Mouse (Mus musculus) ovary, postnatal 14 days (tissue): ENCODE data around the gene Nipal3.

Experiments used
- DNase-seq: peaks from one replicate; pipeline ENCODE4 v3.0.0; 2022; ENCODE audit warnings: low spot score

Gene Nipal3

DNA sequence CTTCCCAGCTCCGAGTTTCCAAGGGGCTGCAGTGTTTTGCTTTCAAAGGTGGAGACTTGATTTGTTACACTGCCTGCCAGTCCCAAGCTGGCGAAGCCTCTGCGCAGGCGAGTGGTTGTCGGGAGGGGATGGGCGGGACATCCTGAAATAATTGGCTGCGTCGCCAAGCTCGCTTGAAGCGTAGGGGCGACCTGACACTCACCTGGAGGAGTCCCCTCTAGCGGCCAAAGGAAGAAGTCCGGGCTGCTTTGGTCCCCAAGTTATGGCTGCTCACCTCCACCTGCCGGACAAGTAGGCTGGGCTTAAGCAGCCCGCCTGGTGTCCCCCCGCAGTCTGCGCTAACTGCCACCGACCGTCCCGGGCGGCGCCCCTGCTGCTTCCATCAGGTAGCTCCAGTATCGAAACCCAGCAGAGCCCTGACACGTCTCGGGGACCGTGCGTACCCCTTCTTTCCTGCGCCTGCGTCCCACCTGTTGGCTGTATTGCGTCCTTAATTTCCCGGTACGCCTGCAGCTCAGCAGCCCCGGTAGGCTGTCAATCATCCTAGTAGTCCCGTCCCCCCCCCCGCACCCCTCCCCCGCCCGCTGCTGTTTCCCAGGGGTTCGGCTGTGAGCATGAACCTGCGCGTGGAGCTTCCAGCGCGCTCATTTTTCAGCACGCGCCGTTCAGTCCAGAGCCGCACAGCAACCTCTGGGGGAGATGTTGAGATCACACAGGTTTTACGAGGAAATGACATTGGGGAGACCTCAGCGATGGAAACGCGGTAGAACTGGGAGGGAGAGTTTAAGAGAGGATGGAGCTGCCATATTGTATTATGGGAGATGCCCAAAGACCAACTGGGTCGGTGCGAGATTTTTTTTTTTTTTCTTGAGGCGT, at the start of gene Nipal3, which contains the start of gene Stpg1:
Gene Nipal3 (minus strand): TSS at position 518 of the 876 bp plus-strand sequence.
Gene Stpg1 (plus strand): TSS at position 270 of the 876 bp plus-strand sequence.
- DNase-seq: peak; percentile 76

DNA sequence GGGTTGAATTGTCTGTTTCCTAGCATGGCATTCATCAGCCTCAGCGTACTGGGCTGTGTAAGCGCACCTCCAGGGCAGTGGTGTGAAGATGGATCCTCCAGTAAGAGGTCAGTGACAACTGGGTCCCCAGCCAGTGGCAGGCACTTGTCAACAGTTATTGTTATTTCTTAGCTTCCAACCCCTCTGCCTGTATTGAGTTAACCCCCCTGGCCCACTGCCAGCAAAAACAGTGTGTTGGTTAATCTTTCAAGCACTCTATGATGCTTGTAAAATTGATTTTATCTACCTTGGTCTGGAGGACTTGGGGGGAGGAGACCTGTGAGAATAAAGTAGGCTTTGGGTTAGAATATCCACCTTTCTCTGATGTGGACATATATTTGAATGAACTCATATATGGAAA, 49.4 kb upstream of the Nipal3 start:
- no peak for DNase-seq

DNA sequence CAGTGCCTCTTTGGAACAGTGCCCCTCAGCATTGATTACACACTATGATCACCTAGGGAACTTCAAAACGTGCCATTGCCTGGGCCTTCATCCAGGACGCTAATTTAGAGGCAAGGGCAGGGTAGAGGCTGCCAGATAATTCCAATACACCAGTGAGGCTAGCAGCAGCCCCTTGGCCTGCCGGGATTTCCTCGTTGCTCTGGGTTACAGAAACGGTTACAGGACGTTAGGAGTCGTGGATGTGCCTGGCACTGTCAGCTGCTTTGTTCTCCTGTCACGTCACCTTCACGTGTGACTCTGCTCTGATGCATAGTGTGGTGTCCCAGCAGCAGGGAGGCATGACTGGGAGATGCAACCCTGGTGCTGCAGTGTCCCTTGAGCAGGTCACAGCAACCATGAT, 45.2 kb upstream of the Nipal3 start:
- no peak for DNase-seq

DNA sequence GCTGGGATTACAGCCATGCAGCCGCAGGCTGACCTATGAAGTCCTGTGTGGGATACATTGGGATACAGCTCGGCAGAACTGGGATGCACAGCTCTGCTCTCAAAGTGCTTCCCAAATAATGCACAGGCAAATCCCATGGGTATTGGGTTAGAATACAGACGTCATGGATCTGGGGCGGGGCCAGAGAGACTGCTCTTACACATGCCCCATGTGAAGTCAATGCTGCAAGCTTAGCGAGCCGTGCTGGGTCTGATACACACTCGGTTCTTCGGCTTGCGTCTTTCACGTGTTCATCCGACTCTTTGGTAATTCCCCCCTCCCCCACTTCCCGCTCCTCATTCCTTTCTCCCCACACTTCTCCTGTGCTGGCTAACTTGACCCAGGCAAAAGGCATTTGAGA, 44.2 kb upstream of the Nipal3 start:
- no peak for DNase-seq

DNA sequence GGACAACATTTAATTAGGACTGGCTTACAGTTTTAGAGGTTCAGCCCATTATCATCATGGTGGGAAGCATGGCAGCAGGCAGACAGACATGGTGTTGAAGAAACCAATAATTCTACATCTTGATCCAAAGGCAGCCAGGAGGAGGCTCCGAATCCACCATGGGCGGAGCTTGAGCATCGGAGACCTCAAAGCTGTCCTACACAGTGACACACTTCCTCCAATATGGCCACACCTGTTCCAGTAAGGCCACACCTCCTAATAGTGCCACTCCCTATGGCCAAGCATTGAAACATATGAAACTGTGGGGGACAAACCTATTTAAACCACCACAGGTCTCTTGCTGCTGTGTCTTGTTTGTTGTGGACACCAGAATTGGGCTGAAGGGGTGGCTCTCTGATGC, 40.2 kb upstream of the Nipal3 start:
- no peak for DNase-seq

DNA sequence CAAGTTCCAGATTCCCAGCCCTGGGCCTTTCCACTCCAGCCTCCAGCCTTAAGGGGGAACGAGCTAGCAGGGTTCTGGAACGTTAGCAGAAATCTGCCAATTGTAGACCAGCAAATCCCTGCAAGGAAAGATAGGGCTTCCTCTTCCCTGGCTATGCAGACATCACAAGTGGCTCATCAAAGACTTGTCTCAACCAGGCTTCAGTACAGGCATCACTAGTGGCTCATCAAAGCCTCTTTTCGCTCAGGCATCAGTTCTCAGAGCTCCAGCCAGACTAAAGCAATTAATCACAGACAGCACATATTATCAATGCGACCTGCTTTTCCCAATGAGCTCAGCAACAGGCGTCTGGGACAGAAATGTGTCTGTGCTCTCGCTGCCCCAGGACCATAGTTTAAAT, 38.2 kb upstream of the Nipal3 start:
- DNase-seq: no peak

DNA sequence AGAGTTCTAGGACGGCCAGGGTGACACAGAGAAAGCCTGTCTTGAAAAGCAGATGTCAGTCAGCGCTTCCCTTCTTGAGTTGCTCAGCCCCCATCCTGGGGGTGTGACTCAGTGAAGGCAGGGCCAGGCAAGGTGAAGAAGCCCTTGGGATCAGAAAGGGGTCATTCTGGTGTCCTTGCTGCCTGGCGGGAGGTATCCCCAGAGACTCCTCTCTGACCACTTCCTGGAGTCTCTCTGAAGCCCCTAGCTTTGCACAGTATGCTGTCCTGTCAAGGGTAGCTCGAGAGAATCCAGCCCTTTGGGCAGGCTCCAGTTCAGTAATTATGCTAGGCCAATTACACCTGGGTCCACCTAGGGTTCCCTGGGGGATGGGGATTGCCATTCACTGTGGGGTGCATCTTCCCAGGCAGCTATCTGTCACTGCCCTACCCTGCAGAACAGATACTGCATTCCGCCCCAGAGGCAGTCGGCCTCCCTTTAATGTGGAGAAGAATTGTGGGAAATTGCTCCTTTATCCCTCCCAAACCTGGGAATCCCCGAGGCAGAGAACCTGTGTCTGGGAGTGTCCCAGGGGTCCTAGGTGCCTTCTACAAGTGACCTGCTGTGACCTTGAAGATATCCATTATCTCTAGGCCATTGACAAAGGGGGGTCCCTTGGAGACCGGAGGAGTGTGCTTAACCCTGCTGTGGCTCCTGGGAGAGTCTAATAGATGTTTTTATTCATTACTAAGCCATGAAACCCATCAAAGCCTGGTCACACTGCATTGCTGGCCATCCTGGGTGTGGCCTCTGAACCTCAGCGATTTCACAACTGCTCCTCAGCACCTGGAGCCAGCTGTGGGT, 37.2 kb upstream of the Nipal3 start:
- DNase-seq: no peak

DNA sequence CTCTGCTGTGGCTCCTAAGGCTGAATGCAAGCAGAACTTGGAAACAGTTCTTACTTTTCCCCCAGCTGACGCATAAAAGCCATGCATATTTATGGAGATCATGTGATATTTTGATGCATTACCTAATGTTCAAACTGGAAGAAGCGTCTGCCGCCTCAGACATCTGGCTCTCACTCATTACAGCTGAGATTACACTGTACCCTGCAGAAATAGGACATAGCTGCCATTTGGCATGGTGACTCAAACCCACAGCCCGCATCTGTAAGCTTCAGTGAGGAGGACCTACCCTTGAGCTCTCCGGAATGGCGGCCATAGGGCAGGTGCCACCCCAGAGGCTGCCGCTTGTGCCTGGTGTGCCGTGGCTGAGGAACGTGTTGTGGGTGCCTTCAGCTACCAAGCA, 36.4 kb upstream of the Nipal3 start:
- no peak for DNase-seq

DNA sequence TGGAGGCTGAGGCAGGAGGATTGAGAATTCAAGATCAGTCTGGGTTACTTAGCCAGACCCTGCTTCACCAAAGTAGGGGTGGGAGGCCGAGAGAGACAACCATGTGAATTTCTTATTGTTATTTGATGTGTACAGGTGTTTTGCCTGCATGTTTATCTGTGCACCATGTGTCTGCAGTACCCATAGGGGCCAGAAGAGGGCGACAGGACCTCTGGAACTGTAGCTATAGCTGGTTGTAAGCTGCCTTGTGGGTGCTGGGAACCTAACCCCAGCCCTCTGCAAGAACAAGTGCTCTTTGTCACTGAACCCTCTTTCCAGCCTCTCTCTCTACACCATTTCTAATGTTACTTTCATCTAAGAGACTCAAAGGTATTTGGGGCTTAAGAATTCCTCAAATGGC, 35.4 kb upstream of the Nipal3 start:
- no peak for DNase-seq

DNA sequence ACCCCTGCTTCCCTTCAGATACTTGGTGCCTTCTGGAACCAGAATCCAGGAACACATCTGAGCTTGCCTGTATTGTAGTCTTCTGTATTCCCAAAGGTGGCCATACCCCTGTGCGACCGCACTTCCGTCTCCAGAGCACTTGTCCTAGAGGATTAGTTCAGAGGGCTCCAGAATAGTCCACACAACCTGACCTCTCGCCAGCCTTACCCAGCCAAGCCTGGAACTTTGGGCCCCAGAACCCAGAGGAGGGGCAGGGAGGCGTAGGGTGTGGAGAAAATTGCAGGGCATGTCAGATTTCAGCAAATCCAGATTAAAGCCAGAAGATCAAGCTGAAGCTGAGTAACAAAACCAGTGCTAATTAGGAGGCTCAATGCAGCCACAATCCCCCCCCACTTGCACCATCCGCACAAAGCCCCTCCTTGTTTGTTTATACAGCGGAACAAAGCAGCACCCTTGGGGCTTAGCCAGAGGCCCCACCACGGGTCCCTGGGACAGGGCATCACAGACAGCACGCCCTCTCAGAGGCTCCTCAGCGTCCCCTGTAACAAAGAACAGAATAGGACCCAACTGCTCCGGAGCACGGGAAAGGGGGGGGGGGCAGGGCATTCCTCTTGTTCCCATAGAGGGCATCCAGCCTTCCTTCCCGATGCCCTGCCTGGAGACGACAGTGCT, 31.3 kb upstream of the Nipal3 start:
- DNase-seq: no peak

DNA sequence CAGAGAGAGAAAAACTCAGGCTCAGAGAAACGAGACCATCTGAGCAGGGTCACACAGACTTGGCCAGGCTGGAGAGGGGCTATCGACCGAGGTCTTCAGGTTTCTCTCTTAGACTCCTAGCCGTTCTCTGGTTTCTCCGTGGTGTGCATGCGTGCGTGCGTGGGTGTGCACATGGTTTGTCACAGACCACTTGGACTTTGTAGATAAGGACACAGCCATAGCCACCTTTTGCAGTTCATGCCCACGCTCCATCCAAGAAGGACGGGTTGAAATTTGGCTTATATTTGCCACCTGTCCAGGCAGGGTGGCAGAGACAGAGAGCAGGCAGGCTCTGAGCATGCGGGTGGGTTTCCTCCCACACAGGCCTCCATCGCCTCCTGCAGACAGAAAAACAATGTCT, 30.2 kb upstream of the Nipal3 start:
- no peak for DNase-seq

DNA sequence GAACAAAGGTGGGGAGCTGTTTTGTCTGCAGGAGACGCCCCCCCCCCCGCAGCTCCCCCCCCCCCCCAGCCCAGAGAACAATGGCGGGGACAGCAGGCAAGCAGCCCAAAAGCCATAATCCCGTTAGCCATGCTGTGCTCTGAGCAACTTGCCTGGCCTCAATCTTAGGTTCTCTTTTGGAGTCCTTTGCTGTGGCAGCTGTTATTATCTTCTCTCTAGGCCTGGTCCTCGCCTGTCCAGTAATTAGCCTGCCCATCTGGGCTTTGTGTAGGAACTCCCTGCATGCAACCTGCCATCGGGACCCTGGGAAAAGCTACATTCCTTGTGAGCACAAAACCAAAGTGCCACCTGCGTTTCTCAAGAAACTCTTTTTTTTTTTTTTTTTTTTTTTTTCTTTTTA, 29.1 kb upstream of the Nipal3 start:
- DNase-seq: no peak

DNA sequence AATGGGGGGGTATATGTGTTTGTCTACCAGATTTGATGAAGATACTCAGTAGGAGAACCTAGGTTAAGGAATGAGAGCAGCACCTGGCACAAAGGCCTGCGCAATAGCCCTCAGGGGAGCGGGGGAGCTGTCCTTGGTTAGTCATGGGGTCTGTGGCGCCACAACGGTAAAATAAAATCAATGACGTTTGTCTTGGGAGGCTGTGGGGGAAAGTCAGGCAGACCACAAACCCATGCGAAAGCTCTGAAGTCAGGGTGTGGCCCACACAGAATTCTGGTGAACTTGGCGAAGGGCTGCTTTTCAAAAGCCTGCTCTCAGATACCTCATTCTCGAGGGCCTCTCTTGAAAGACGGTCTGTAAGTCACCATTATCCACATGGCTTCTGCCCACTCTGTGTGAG, 25.6 kb upstream of the Nipal3 start:
- no peak for DNase-seq

DNA sequence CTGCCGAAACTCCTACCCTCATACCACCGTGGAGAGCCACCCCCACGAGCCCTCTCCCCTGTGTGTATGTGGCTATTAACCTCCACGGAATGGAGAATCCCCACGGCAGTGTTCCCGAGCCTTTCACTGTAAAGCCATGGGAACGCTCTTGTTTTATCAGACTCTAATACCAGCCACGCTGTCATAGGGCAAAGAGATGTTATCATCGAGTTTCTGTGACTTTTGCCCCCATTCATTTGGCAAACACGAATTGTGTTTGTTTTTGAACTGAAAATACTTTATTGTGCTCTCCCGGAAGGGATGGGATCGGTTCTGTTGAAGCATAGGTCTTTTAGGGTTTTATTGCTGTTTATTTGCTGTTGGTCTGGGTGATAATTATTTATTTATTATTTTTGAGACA, 23.3 kb upstream of the Nipal3 start:
- DNase-seq: no peak

DNA sequence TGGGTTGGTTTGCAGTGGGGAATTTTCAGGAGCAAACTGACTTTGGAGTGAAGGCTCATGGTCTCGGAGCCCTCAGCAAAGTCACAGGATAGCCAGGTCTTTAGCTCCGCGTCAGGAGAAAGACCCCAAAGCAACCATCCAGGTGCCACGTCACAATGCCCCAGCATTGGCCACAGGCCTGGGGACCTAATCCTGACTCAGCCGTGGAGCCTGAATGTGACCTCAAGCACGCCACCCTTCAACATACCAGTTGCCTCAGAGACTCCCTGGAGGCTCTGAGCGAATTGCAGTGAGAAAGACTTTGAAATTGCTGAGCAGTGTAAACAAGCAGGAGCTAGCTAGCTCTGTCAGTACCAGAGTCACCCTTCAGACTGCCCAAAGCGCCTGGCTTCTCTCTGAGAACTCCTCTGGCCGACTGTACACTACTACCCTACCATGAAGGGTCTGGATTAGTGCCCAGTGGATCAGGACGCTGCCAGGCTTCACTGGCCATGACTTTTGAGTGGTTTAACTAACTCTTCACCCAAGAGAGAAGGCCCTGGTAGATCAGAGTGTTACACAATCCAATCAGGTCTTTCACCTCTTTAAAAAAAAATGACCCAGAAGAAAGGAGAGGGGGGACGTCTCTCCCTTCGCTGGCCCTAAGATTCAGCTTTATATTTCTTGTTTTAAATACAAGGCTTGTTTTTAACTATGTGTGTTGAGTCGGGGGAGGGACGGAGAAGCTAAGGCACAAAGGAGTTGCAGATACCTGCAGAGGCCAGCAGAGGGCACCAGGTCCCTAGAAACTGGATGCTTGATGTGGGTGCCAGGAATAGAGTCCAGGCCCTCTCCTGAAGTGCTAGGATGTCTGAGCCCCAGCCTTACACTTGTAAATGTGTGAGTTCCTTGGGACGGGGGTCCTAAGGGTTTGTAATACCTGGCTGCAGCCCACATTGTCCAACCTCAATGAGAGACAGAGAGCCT, 21.8 kb upstream of the Nipal3 start:
- peak; percentile 43 for DNase-seq

DNA sequence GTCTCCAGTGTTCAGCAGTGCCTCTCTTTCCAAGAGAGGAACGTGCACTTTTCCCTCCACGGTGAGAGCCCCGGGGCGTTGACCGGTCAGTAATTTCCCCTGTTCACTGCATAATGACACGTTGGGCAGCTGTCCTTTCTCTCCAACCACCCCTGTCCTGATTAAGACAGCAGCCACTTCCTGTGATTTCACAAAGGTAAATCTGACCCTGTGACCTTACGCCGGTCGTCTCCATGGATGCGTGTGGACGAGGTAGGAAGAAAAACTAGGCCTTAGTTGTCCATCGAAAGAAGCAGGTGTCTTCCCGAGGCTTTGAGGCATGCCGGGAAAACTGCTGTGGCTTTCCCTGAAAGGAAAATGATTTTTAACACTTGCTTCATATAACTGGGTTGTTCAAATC, 20.1 kb upstream of the Nipal3 start:
- no peak for DNase-seq

DNA sequence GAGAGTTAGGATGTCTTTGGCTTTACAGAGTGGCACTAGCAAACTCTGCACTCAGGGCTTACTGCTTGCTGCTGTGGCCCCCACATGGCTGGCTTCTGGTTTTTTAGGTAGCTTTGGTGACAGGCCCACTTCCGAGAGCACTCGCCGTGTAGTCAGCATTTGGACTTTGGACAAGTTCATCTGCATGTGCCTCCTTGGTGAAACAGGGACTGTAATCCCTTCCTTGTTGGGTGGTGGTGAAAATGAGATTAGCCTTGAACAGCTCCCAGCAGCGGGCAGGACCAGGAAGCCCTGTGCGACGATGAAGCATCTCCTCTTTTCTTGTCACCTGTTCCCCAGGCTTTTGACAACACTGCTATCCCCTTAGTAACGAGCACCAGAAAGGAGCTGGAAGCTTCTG, 19.0 kb upstream of the Nipal3 start:
- DNase-seq: no peak

DNA sequence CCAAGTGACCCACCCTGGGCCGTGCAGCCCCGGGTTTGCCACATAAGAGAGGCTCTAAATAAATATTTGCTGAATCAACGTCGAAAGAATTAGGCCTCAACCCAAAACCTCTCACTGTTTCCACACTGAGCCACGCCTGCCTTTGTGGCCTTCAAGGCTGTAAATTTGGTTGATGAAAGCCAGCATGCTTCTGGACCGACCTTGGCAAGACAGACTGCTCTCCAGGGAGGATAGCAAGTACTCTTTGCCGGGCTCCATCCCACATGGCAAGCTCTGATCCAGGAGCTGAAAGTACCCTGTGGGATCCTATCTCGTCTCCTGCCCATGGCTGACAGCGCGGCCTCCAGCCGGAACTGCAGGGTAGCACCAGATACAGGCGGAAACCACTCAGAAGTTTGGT, 14.7 kb upstream of the Nipal3 start:
- DNase-seq: no peak

DNA sequence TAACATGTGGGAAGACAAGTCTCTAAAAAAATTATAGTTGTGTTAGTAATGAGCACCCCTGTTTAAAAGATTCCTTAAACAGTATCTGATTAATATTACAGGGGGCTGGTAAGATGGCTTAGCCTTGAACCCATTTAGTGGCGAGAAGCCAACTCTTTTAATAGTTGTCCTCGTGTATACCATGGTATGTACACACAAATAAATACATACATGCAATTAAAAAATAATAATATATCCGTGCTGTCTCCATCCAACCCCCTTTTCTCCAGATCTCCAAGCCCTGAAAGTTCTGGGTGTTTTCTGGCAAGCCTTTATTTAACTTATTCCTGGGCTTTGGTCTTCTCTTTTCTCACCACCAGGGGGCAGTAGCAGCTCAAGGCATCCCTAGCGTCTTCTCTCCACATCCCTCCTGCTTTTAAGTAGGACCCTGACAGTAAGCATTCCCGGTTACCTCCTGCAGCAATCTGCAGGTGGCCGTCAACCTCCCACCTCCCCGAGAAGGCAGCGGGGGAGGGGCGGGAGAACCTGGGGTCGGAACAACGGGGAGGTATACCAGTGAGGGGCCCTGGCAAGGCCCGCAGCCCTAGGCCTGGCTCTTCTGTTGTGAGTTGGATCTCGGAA, 13.7 kb upstream of the Nipal3 start:
- peak; percentile 75 for DNase-seq

DNA sequence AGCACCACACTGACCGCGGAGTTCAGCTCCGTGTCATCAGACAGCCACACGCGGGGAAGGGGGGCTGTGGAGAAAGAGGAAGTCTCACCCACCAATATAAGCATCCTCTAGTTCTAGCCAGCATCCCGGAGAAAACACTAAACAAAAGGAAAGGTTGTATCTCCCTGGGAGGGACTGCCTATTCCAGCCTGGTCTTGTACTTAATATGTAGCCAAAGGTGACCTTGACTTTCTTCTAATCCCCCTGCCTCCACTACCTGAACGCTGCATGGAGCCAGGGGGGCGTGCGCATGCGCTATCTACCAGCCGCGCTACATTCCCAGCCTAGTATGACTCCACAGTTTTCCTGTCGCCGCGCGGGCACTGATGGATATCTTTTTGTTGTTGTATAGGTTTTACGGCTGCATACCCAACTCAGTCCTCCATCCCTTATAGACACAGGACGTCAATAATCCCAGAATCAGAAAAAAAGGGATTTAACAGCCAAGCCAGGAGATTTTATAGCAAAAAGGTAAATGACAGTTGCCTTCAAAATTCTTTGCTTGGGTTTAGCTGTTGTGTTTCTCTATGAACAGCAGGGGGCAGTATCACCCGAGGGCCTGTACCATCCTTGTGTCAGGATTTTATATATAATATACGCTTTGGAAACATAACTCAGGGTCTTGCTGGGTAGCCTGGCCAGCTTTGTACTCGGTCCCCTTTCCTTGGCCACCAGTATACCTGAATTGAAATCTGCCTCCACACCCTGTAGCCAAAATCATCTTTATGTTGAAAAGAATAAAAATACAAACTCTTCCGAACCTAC, 12.9 kb upstream of the Nipal3 start:
- DNase-seq: no peak
